Mouse (Mus musculus) stomach, postnatal 0 days (tissue): ENCODE results near the gene Pip5k1a.

Source experiments
- CTCF ChIP-seq: IDR thresholded peaks from 2 replicates; pipeline ENCODE4 v1.5.1; 2016; ENCODE audit warnings: antibody characterized with exemption, low read depth, mild to moderate bottlenecking, moderate library complexity
- EP300 ChIP-seq: optimal IDR thresholded peaks from 2 replicates; pipeline ENCODE3; 2016; ENCODE audit warnings: antibody characterized with exemption

- no peak for TF ChIP-seq CTCF
- no peak for TF ChIP-seq EP300
Measured at GRCm38 (mm10) chr3:95046462-95047057, 60.2 kb downstream of the Pip5k1a start.
